Mouse (Mus musculus) neural tube, embryonic 15.5 days (tissue): ENCODE results near the gene Ltv1. TPM values are rescaled to one million over a fixed set of nuclear protein-coding genes. Genes with fewer than 3 reads are reported as not detected.

Source experiments
- ATAC-seq: fragments of 200-750 bp; cut with Nextera tagmentation; 2 replicates; pipeline ENCODE4 v1.8.0; 2017; ENCODE audit warnings: mild to moderate bottlenecking, moderate TSS enrichment, moderate library complexity; ENCODE audit not compliant: low FRiP score
- H3K27ac ChIP-seq: fragments of 300-500 bp; sonication (generic); replicated peaks from 2 replicates; pipeline ENCODE4 v1.5.1; 2015; ENCODE audit warnings: mild to moderate bottlenecking, inconsistent platforms
- H3K27me3 ChIP-seq: fragments of 300-500 bp; sonication (generic); replicated peaks from 2 replicates; pipeline ENCODE4 v1.6.1; 2015; ENCODE audit warnings: inconsistent platforms
- H3K36me3 ChIP-seq: fragments of 300-500 bp; sonication (generic); 2 replicates; pipeline ENCODE4 v1.6.1; 2015; ENCODE audit warnings: inconsistent platforms
- H3K4me1 ChIP-seq: fragments of 300-500 bp; sonication (generic); 2 replicates; pipeline ENCODE4 v1.6.1; 2015; ENCODE audit warnings: inconsistent platforms
- H3K4me2 ChIP-seq: fragments of 300-500 bp; sonication (generic); 2 replicates; pipeline ENCODE4 v1.6.1; 2015; ENCODE audit warnings: inconsistent platforms, mild to moderate bottlenecking, moderate library complexity
- H3K4me3 ChIP-seq: fragments of 300-500 bp; sonication (generic); replicated peaks from 2 replicates; pipeline ENCODE4 v1.5.1; 2015; ENCODE audit warnings: mild to moderate bottlenecking, inconsistent platforms
- H3K9ac ChIP-seq: fragments of 300-500 bp; sonication (generic); replicated peaks from 2 replicates; pipeline ENCODE4 v1.6.1; 2015; ENCODE audit warnings: mild to moderate bottlenecking, inconsistent platforms
- H3K9me3 ChIP-seq: fragments of 300-500 bp; sonication (generic); replicated peaks from 2 replicates; pipeline ENCODE4 v1.6.1; 2016; ENCODE audit warnings: inconsistent platforms
- WGBS: fragments of 180-500 bp; shearing (Covaris S2); methylation state at CpG from one replicate; pipeline ENCODE4 v1.1.7; 2015; ENCODE audit warnings: mixed read lengths; 5-methylcytosine and 5-hydroxymethylcytosine counted together
- polyA plus RNA-seq: library from polyadenylated mRNA; unstranded; fragments of >200 nt; fragmentation: Nextera tagmentation; extraction: Ambion mirVana; gene quantifications from 2 replicates; pipeline ENCODE4 v1.2.1, GENCODE M21; 2015

Ltv1 gene
- polyA plus RNA-seq, 1 experiment from 2014 or later: 32.5 TPM

GRCm38 (mm10) chr10:13186754-13187153 lies 6.2 kb downstream of the Ltv1 start:
- H3K27me3 ChIP-seq: no peaks in the 10 kb centered on the region
- H3K27ac ChIP-seq: no peak overlapping the region
- no peak overlapping the region for H3K4me3 ChIP-seq
- peaks cover 47% of the 10 kb centered on the region for H3K36me3 ChIP-seq
- H3K4me2 ChIP-seq: no peak overlapping the region
- H3K9ac ChIP-seq: no peak overlapping the region
- H3K4me1 ChIP-seq: no peaks in the 10 kb centered on the region
- no peaks in the 10 kb centered on the region for H3K9me3 ChIP-seq
- 90% methylated on average over 3 of the region's 3 CpGs for WGBS
- ATAC-seq: no peak

GRCm38 (mm10) chr10:13184170-13184766 lies 8.7 kb downstream of the Ltv1 start:
- Histone ChIP-seq H3K27me3 (no peaks in the 10 kb centered on the region), H3K9ac (no peak overlapping the region), H3K27ac (no peak overlapping the region), H3K4me1 (no peaks in the 10 kb centered on the region), H3K9me3 (no peaks in the 10 kb centered on the region), H3K4me2 (no peak overlapping the region), H3K4me3 (no peak overlapping the region), H3K36me3 (peaks cover 64% of the 10 kb centered on the region)
- no peak for ATAC-seq
- 93% methylated on average over 4 of the region's 4 CpGs for WGBS

DNA sequence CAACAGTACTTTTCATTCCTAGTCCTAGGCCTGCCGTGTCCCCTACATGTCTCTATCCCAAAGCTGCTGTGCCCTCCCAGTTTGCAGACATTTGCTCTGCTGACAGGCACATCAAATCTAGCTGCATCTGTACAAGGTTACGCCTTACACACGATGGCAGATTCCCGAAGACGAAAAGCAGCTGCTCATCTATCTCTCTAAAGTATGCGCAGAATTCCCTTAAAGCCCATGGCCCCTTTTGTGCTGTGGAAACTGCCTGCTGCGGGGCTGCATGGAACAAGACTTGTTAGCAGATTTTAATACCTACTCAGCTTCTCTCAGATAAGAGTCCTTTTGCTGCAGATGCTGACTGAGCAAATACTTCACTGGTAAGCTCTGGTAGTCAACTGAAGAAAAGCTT lies 12.8 kb downstream of the Ltv1 start:
- H3K27ac ChIP-seq: no peak overlapping the region
- no peak for ATAC-seq
- no peaks in the 10 kb centered on the region for H3K4me1 ChIP-seq
- 93% methylated on average over 7 of the region's 7 CpGs for WGBS
- H3K4me3 ChIP-seq: no peak overlapping the region
- no peaks in the 10 kb centered on the region for H3K9me3 ChIP-seq
- no peak overlapping the region for H3K9ac ChIP-seq
- no peaks in the 10 kb centered on the region for H3K27me3 ChIP-seq
- H3K4me2 ChIP-seq: no peak overlapping the region
- peaks cover 59% of the 10 kb centered on the region for H3K36me3 ChIP-seq

- 66% methylated on average over 7 of the region's 7 CpGs for WGBS
These were observed 14.9 kb downstream of the Ltv1 start, which contains the start of gene Zc2hc1b for GRCm38 (mm10) chr10:13177973-13178624. Gene Zc2hc1b, minus strand, starts transcription at chr10:13178023.

GRCm38 (mm10) chr10:13175866-13176265 lies 17.1 kb downstream of the Ltv1 start:
- no peaks in the 10 kb centered on the region for H3K9me3 ChIP-seq
- H3K4me3 ChIP-seq: no peak overlapping the region
- ATAC-seq: no peak
- H3K4me1 ChIP-seq: peaks cover 3% of the 10 kb centered on the region; the same call in 1 of the 2 replicates
- no peak overlapping the region for H3K4me2 ChIP-seq
- WGBS: 90% methylated on average over 7 of the region's 7 CpGs
- H3K9ac ChIP-seq: no peak overlapping the region
- H3K27ac ChIP-seq: no peak overlapping the region
- H3K27me3 ChIP-seq: no peaks in the 10 kb centered on the region
- H3K36me3 ChIP-seq: peaks cover 39% of the 10 kb centered on the region

More at GRCm38 (mm10) chr10:13177973-13178624, 14.9 kb downstream of the Ltv1 start, which contains the start of gene Zc2hc1b:
- Histone ChIP-seq H3K27ac (no peak within 1 kb of the TSS), H3K4me1 (no peaks in the 10 kb centered on the region), H3K9ac (no peak within 1 kb of the TSS), H3K4me3 (no peak within 1 kb of the TSS), H3K9me3 (no peaks in the 10 kb centered on the region), H3K27me3 (no peaks in the 10 kb centered on the region), H3K4me2 (no peak within 1 kb of the TSS), H3K36me3 (peaks cover 56% of the 10 kb centered on the region)
- ATAC-seq: no peak

DNA sequence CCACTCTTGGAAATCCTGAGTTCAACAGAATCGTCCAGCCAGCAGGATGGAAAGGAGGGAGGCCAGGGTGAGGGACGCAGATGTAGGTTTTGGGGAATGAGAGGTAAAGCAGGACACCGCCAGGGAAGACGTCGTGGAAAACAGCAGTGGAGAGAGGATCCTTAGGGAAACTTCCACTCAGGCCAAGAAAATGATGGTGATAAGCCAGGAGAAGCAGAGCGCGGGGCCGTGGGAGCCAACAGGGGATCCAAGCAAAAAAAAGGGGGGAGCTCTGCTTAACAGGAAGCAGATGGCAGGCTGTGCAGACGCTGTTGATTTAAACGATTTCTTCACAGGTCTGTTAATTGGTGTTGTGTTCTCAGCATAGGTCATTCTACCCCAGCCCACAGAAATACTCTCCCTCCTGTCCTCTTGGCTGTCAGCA lies 20.2 kb downstream of the Ltv1 start:
- ATAC-seq: no peak
- Histone ChIP-seq H3K4me2 (no peak overlapping the region), H3K9me3 (no peaks in the 10 kb centered on the region), H3K27me3 (no peaks in the 10 kb centered on the region), H3K27ac (no peak overlapping the region), H3K36me3 (peaks cover 11% of the 10 kb centered on the region), H3K4me3 (no peak overlapping the region), H3K4me1 (peaks cover 3% of the 10 kb centered on the region; the same call in 1 of the 2 replicates), H3K9ac (no peak overlapping the region)
- 54% methylated on average over 10 of the region's 10 CpGs for WGBS

DNA sequence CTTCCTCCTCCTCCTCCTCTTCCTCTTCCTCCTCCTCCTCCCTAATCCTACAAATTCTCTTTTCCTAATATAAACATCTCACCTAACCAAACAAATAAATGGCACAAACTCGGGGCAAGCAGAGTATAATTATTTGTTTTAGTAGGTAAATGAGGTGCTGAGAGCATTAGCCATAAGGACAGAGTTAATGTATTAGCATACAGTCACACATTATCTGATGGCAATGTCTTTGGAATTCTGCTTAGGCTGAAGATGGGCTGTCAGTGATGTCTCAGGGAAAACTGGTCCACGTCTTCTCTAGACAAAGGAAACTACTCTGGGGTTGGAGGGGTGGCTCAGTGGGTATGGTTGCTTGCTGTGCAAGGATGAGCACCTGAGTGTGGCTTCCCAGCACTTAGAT lies 21.5 kb downstream of the Ltv1 start:
- 64% methylated on average over 2 of the region's 2 CpGs for WGBS
- Histone ChIP-seq H3K4me2 (no peak overlapping the region), H3K27me3 (no peaks in the 10 kb centered on the region), H3K9ac (no peak overlapping the region), H3K27ac (no peak overlapping the region; the same call in 1 of the 2 replicates), H3K4me3 (no peak overlapping the region), H3K4me1 (peaks cover 3% of the 10 kb centered on the region; the same call in 1 of the 2 replicates), H3K36me3 (no peaks in the 10 kb centered on the region), H3K9me3 (no peaks in the 10 kb centered on the region)
- ATAC-seq: peak; percentile 32

DNA sequence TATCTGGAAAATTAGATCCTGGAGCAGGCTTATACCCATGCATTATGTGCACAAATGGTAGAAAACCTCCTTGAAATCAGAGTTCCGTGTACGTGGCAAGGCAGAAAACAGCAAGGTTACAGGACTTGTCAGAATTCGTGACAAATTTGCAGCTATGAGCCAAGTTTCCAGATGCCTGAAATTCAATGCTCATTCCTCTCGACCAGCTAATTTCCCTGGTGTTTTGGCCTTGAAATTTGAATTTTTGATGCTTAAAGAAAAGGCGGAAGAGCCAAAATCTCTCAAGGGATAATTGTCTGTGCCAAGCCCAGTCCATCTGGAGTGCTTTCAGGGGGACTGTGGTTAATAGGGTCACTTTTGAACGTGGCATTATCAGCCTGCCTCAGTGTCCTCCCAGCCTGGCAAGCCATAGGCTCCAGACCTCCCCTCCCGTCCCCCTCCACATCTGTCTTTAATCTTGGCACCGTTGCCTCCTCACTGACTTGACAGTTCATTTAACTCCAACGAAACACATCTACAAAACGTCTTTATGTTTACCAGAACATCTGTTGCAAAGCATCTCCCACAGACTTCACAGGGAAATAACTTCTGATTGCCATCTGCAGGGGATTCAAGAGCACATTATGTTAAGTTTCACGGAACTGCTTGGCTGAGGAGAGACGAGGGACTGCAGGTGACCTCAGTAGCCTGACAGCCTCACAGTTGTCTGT lies 22.1 kb downstream of the Ltv1 start:
- H3K36me3 ChIP-seq: no peaks in the 10 kb centered on the region
- WGBS: 44% methylated on average over 12 of the region's 12 CpGs
- no peak overlapping the region for H3K9ac ChIP-seq

GRCm38 (mm10) chr10:13168461-13168860 lies 24.5 kb downstream of the Ltv1 start:
- no peak for ATAC-seq
- Histone ChIP-seq H3K27me3 (no peaks in the 10 kb centered on the region), H3K27ac (no peak overlapping the region), H3K36me3 (no peaks in the 10 kb centered on the region), H3K4me1 (peaks cover 3% of the 10 kb centered on the region; the same call in 1 of the 2 replicates), H3K4me2 (no peak overlapping the region), H3K4me3 (no peak overlapping the region), H3K9me3 (no peaks in the 10 kb centered on the region), H3K9ac (no peak overlapping the region)
- 92% methylated on average over 5 of the region's 5 CpGs for WGBS

More for the DNA sequence above, 22.1 kb downstream of the Ltv1 start:
- no peak overlapping the region; the same call in 1 of the 2 replicates for H3K27ac ChIP-seq
- H3K4me3 ChIP-seq: no peak overlapping the region
- H3K4me2 ChIP-seq: no peak overlapping the region
- no peaks in the 10 kb centered on the region for H3K27me3 ChIP-seq
- no peaks in the 10 kb centered on the region for H3K9me3 ChIP-seq
- peaks cover 3% of the 10 kb centered on the region; the same call in 1 of the 2 replicates for H3K4me1 ChIP-seq
- ATAC-seq: peak; percentile 79

DNA sequence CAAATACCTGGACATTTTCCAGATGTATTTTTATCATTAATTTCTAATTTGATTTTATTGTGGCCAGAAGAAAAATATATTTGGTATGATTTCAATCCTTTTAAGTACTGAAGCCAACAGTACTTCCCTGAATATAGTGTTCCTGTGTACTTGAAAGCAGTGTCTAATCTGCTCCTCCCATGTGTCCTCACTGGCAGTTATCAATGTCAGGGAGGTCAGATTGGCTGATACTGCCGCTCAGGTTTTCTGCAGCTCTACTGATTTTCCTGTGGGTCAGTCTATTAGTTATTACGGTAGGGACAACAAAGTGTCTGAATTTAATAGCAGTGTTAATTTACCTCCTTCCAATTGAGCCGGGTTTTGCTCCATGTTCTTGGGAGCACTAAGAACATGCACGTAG lies 30.9 kb downstream of the Ltv1 start:
- Histone ChIP-seq H3K4me1 (no peaks in the 10 kb centered on the region), H3K36me3 (no peaks in the 10 kb centered on the region), H3K9ac (no peak overlapping the region), H3K27me3 (no peaks in the 10 kb centered on the region), H3K9me3 (no peaks in the 10 kb centered on the region), H3K27ac (no peak overlapping the region), H3K4me2 (no peak overlapping the region), H3K4me3 (no peak overlapping the region)
- ATAC-seq: no peak
- 83% methylated on average over 4 of the region's 4 CpGs for WGBS

GRCm38 (mm10) chr10:13160913-13161312 lies 32.1 kb downstream of the Ltv1 start:
- no peak overlapping the region for H3K27ac ChIP-seq
- ATAC-seq: no peak
- H3K4me3 ChIP-seq: no peak overlapping the region
- 93% methylated on average over 4 of the region's 4 CpGs for WGBS
- H3K36me3 ChIP-seq: no peaks in the 10 kb centered on the region
- no peaks in the 10 kb centered on the region for H3K9me3 ChIP-seq
- no peaks in the 10 kb centered on the region for H3K4me1 ChIP-seq
- H3K9ac ChIP-seq: no peak overlapping the region
- H3K4me2 ChIP-seq: no peak overlapping the region
- no peaks in the 10 kb centered on the region for H3K27me3 ChIP-seq

DNA sequence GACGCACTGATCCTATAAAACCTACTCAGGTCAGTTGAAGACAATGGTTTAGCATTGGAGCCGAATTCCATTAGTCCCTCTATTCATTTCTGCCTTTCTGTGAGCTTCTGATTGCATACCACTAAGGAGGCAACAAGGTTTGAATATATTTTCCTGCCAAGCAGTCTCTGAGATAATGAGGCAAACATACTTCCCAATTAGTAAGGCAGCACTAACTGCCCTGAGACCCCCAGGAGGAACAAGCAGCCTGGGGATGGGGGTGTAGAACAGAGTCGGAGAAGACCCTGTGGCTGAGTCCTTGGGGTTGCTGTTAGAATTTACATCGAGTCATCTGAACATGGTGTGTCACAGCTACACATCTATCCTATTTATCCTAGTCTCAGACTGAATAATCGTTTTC lies 37.6 kb downstream of the Ltv1 start:
- Histone ChIP-seq H3K9ac (no peak overlapping the region), H3K9me3 (no peaks in the 10 kb centered on the region), H3K4me2 (no peak overlapping the region), H3K36me3 (no peaks in the 10 kb centered on the region), H3K4me1 (no peaks in the 10 kb centered on the region), H3K27ac (no peak overlapping the region), H3K4me3 (no peak overlapping the region), H3K27me3 (no peaks in the 10 kb centered on the region)
- no peak for ATAC-seq
- WGBS: 79% methylated on average over 5 of the region's 5 CpGs
